Mouse (Mus musculus): ENCODE results near the gene Amfr. TPM values are rescaled to one million over a fixed set of nuclear protein-coding genes. Genes with fewer than 3 reads are reported as not detected.

Amfr gene
- total and polyA plus RNA-seq, 3 experiments, result 86.7 to 126 (median 102) TPM

GRCm38 (mm10) chr8:93923897-93924334 is 88.7 kb downstream of the Amfr start:
- H3K27ac ChIP-seq (ENCODE audit: insufficient read depth, low read depth), result no peak overlapping the region
- DNase-seq (ENCODE audit: extremely low read depth), result no peak
- no peaks in the 10 kb centered on the region for H3K27me3 ChIP-seq (replicated peaks)
- H3K4me1 ChIP-seq (ENCODE audit: control insufficient read depth in 1 of 2, insufficient read depth in 2 of 2), result peaks cover 5 to 10% of the 10 kb centered on the region in 2 experiments
- no peak overlapping the region for H3K9ac ChIP-seq (ENCODE audit: insufficient read depth, low read depth)
- H3K79me2 ChIP-seq (replicated peaks; ENCODE audit: control insufficient read depth, extremely low read depth, insufficient read depth, poor library complexity, severe bottlenecking), result no peaks in the 10 kb centered on the region
- no peak overlapping the region for H3K4me3 ChIP-seq (replicated peaks in 1 of 3; ENCODE audit: low read depth in 2 of 3, low read length in 2 of 3, poor library complexity in 1 of 3)
- in situ Hi-C loops (cut with MboI; ENCODE audit: low pct_ligation_motif_present, low pct_unique_long_range_greater_than_20kb, low sequenced_read_pairs) (no loop called here), dilution Hi-C loops (cut with MboI; ENCODE audit: extremely low pct_ligation_motif_present, extremely low pct_unique_long_range_greater_than_20kb, low sequenced_read_pairs) (no loop called here)
- H3K36me3 ChIP-seq (replicated peaks in 1 of 2; ENCODE audit: control insufficient read depth in 1 of 2, insufficient read depth in 1 of 2, low read length in 1 of 2), result peaks cover 0 to 28% of the 10 kb centered on the region in 2 experiments
- H3K9me3 ChIP-seq (replicated peaks; ENCODE audit: low read length), result peaks cover 8% of the 10 kb centered on the region
- no peak overlapping the region for H3K4me2 ChIP-seq (ENCODE audit: insufficient read depth, low read depth, poor library complexity, severe bottlenecking)
- TF ChIP-seq MYC (IDR thresholded peaks at IDR 0.05; ENCODE audit: low read depth, low read length) (no peak), POLR2AphosphoS2 (IDR thresholded peaks at IDR 0.05; ENCODE audit: low read depth, low read length) (no peak), TCF12 (IDR thresholded peaks at IDR 0.05; ENCODE audit: low read depth, low read length) (no peak), ZNF384 (IDR thresholded peaks at IDR 0.05; ENCODE audit: low read depth, low read length) (no peak), KAT2A (IDR thresholded peaks at IDR 0.05; ENCODE audit: insufficient replicate concordance, low read length) (no peak), ZC3H11A (IDR thresholded peaks at IDR 0.05; ENCODE audit: low read depth, low read length) (no peak), TBP (conservative IDR thresholded peaks at IDR 0.05; ENCODE audit: low read depth, low read length) (no peak), BHLHE40 (IDR thresholded peaks at IDR 0.05; ENCODE audit: low read depth, low read length) (no peak), NRF1 (IDR thresholded peaks at IDR 0.05; ENCODE audit: low read depth, low read length) (no peak), CTCF (conservative IDR thresholded peaks at IDR 0.05 in 1 of 2, IDR thresholded peaks at IDR 0.05 in 1 of 2; ENCODE audit: low read depth in 2 of 2, low read length in 2 of 2) (no peak), ZMIZ1 (IDR thresholded peaks at IDR 0.05; ENCODE audit: low read depth, low read length) (no peak), ETS1 (conservative IDR thresholded peaks at IDR 0.05; ENCODE audit: low read depth, low read length) (no peak), ZKSCAN1 (IDR thresholded peaks at IDR 0.05; ENCODE audit: borderline replicate concordance, low read depth, low read length) (no peak), POLR2A (IDR thresholded peaks at IDR 0.05; ENCODE audit: low read depth, low read length) (no peak), ELF1 (IDR thresholded peaks at IDR 0.05; ENCODE audit: low read depth, low read length) (no peak), USF1 (IDR thresholded peaks at IDR 0.05; ENCODE audit: low read depth, low read length) (no peak)

Other genes with a start within 250 kb of the Amfr start
- 2.0 and 3.5 TPM in 2 replicates for gene Gnao1, start 202.9 kb downstream of the Amfr start, total RNA-seq (2012; rRNA removed)
- gene Gnao1, start 202.9 kb downstream of the Amfr start, total RNA-seq (2014; rRNA removed), result 0.89 and 1.1 TPM in 2 replicates
- gene Gnao1, start 202.9 kb downstream of the Amfr start, polyA plus RNA-seq (2012; ENCODE audit: insufficient read length, low read depth), result 10.6 and 13.5 TPM in 2 replicates
- 138 and 142 TPM in 2 replicates for gene Nudt21, start 24.2 kb upstream of the Amfr start, total RNA-seq (2012; rRNA removed)
- gene Nudt21, start 24.2 kb upstream of the Amfr start, total RNA-seq (2014; rRNA removed), result 247 and 282 TPM in 2 replicates
- 78.3 and 91.0 TPM in 2 replicates for gene Nudt21, start 24.2 kb upstream of the Amfr start, polyA plus RNA-seq (2012; ENCODE audit: insufficient read length, low read depth)
- 16.6 and 20.1 TPM in 2 replicates for gene Ogfod1, start 24.4 kb upstream of the Amfr start, total RNA-seq (2012; rRNA removed)
- gene Ogfod1, start 24.4 kb upstream of the Amfr start, total RNA-seq (2014; rRNA removed), result 23.4 and 26.9 TPM in 2 replicates
- gene Ogfod1, start 24.4 kb upstream of the Amfr start, polyA plus RNA-seq (2012; ENCODE audit: insufficient read length, low read depth), result 30.5 and 31.9 TPM in 2 replicates
- gene Bbs2, start 86.1 kb upstream of the Amfr start, total RNA-seq (2012; rRNA removed), result 7.3 and 10.0 TPM in 2 replicates
- 10.4 and 13.0 TPM in 2 replicates for gene Bbs2, start 86.1 kb upstream of the Amfr start, total RNA-seq (2014; rRNA removed)
- gene Bbs2, start 86.1 kb upstream of the Amfr start, polyA plus RNA-seq (2012; ENCODE audit: insufficient read length, low read depth), result 12.0 and 13.1 TPM in 2 replicates
- gene Mt4, start 124.4 kb upstream of the Amfr start, total RNA-seq (2012; rRNA removed), result not detected in 2 replicates
- not detected in 2 replicates for gene Mt4, start 124.4 kb upstream of the Amfr start, total RNA-seq (2014; rRNA removed)
- not detected in 2 replicates for gene Mt4, start 124.4 kb upstream of the Amfr start, polyA plus RNA-seq (2012; ENCODE audit: insufficient read length, low read depth)
- 20.0 and 20.6 TPM in 2 replicates for gene Mt3, start 139.8 kb upstream of the Amfr start, total RNA-seq (2012; rRNA removed)
- not detected in 2 replicates for gene Mt3, start 139.8 kb upstream of the Amfr start, total RNA-seq (2014; rRNA removed)
- 1.9 and 2.5 TPM in 2 replicates for gene Mt3, start 139.8 kb upstream of the Amfr start, polyA plus RNA-seq (2012; ENCODE audit: insufficient read length, low read depth)
- gene Mt2, start 159.8 kb upstream of the Amfr start, total RNA-seq (2012; rRNA removed), result 109 and 212 TPM in 2 replicates
- gene Mt2, start 159.8 kb upstream of the Amfr start, total RNA-seq (2014; rRNA removed), result 4.1 and 4.3 TPM in 2 replicates
- gene Mt2, start 159.8 kb upstream of the Amfr start, polyA plus RNA-seq (2012; ENCODE audit: insufficient read length, low read depth), result 49.4 and 54.4 TPM in 2 replicates
- 174 and 239 TPM in 2 replicates for gene Mt1, start 166.2 kb upstream of the Amfr start, total RNA-seq (2012; rRNA removed)
- gene Mt1, start 166.2 kb upstream of the Amfr start, total RNA-seq (2014; rRNA removed), result 13.6 and 19.9 TPM in 2 replicates
- 57.4 and 62.7 TPM in 2 replicates for gene Mt1, start 166.2 kb upstream of the Amfr start, polyA plus RNA-seq (2012; ENCODE audit: insufficient read length, low read depth)
- gene Nup93, start 201.7 kb upstream of the Amfr start, total RNA-seq (2012; rRNA removed), result 46.0 and 65.9 TPM in 2 replicates
- 86.2 and 88.3 TPM in 2 replicates for gene Nup93, start 201.7 kb upstream of the Amfr start, total RNA-seq (2014; rRNA removed)
- gene Nup93, start 201.7 kb upstream of the Amfr start, polyA plus RNA-seq (2012; ENCODE audit: insufficient read length, low read depth), result 99.6 and 102 TPM in 2 replicates